Mouse (Mus musculus) adrenal gland, postnatal 25 days (tissue): Measurements from ENCODE around the gene Gm21292. TPM values are rescaled to one million over a fixed set of nuclear protein-coding genes. Genes with fewer than 3 reads are reported as not detected.
"Not testable (repeated sequence)": the region's sequence is repeated elsewhere in the genome, so short reads cannot be mapped to it uniquely, and the experiment has no call there.

Experiments
- DNase-seq: peaks from one replicate; pipeline ENCODE4 v3.0.0; 2021; ENCODE audit warnings: mixed read lengths
- long read RNA-seq: library from polyadenylated mRNA; stranded (forward); transcript quantifications from one replicate; pipeline ENCODE4 v2.0.0, GENCODE M21; 2021
- total RNA-seq: library from RNA; stranded (reverse); gene quantifications from 2 replicates; pipeline ENCODE4 v1.2.3, GENCODE M21; 2021

Gm21292 gene
- total RNA-seq: not detected in 2 replicates
- long read RNA-seq: 0 reads

DNA sequence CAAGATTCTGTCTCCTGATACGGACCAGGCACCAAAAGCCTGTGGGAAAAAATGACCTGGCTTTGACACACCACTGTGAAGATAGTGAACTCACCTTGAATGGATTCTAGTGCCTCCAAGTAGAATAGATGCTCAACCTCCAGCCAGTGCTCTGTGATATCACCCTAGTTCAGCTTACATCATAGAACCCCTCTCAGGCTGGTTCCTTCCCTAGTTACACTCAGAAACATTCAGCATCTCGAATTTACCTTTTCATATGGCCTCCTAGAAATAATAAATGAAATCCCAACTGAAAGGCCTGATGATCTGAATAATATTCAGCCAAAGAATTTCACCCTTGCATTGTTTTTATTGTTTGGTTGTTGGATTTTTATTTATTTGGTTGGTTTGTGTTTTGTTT, at the start of gene Gm21292:
Gm21292 (minus strand) TSS at position 101 of the 400 bp plus-strand sequence.
- DNase-seq: not testable (repeated sequence)

Other genes with a start within 250 kb of the Gm21292 start
- gene Gm21721, start 68.3 kb upstream of the Gm21292 start, total RNA-seq: not detected in 2 replicates
- gene Gm21812, start 213.3 kb upstream of the Gm21292 start, total RNA-seq: not detected in 2 replicates